Mouse (Mus musculus): Measurements from ENCODE around the gene Gng12. TPM values are rescaled to one million over a fixed set of nuclear protein-coding genes. Genes with fewer than 3 reads are reported as not detected.

The Gng12 gene
- polyA plus RNA-seq, 1 experiment: 54.0 TPM

GRCm38 (mm10) chr6:66910493-66911435, 14.6 kb downstream of the Gng12 start:
- Histone ChIP-seq H3K27me3 (ENCODE audit: control insufficient read depth, insufficient read depth, low read length, poor library complexity, severe bottlenecking) (no peaks in the 10 kb centered on the region), H3K27ac (ENCODE audit: insufficient read depth, low read length) (no peak overlapping the region; the same call in 1 of the 2 replicates), H3K4me3 (ENCODE audit: low read depth, low read length) (no peak overlapping the region), H3K9me3 (replicated peaks; ENCODE audit: control insufficient read depth, insufficient read depth, low read length, poor library complexity, severe bottlenecking) (no peaks in the 10 kb centered on the region), H3K36me3 (ENCODE audit: control insufficient read depth, insufficient read depth, low read length, poor library complexity, severe bottlenecking) (no peaks in the 10 kb centered on the region), H3K9ac (ENCODE audit: low read depth, poor library complexity, severe bottlenecking) (no peak overlapping the region), H3K4me1 (ENCODE audit: control insufficient read depth, insufficient read depth, low read length) (peaks cover 5% of the 10 kb centered on the region)
- no peak for TF ChIP-seq POLR2A (IDR thresholded peaks at IDR 0.05; ENCODE audit: insufficient read depth, low read length)
- no peak for TF ChIP-seq EP300 (IDR thresholded peaks at IDR 0.05; ENCODE audit: insufficient read depth, low read depth, low read length)
- no peak for TF ChIP-seq CTCF (IDR thresholded peaks at IDR 0.05; ENCODE audit: low read depth, low read length)

GRCm38 (mm10) chr6:66913355-66913754, 17.2 kb downstream of the Gng12 start:
- H3K4me3 ChIP-seq (ENCODE audit: low read depth, low read length): no peak overlapping the region
- no peak for TF ChIP-seq CTCF (IDR thresholded peaks at IDR 0.05; ENCODE audit: low read depth, low read length)
- no peak for TF ChIP-seq POLR2A (IDR thresholded peaks at IDR 0.05; ENCODE audit: insufficient read depth, low read length)
- no peaks in the 10 kb centered on the region for H3K9me3 ChIP-seq (replicated peaks; ENCODE audit: control insufficient read depth, insufficient read depth, low read length, poor library complexity, severe bottlenecking)
- H3K36me3 ChIP-seq (ENCODE audit: control insufficient read depth, insufficient read depth, low read length, poor library complexity, severe bottlenecking): no peaks in the 10 kb centered on the region
- H3K4me1 ChIP-seq (ENCODE audit: control insufficient read depth, insufficient read depth, low read length): peaks cover 5% of the 10 kb centered on the region
- H3K9ac ChIP-seq (ENCODE audit: low read depth, poor library complexity, severe bottlenecking): no peak overlapping the region
- no peak overlapping the region for H3K27ac ChIP-seq (ENCODE audit: insufficient read depth, low read length)
- H3K27me3 ChIP-seq (ENCODE audit: control insufficient read depth, insufficient read depth, low read length, poor library complexity, severe bottlenecking): no peaks in the 10 kb centered on the region

GRCm38 (mm10) chr6:66915592-66915991, 19.4 kb downstream of the Gng12 start:
- Histone ChIP-seq H3K27ac (ENCODE audit: insufficient read depth, low read length) (no peak overlapping the region), H3K27me3 (ENCODE audit: control insufficient read depth, insufficient read depth, low read length, poor library complexity, severe bottlenecking) (no peaks in the 10 kb centered on the region), H3K36me3 (ENCODE audit: control insufficient read depth, insufficient read depth, low read length, poor library complexity, severe bottlenecking) (no peaks in the 10 kb centered on the region), H3K9me3 (replicated peaks; ENCODE audit: control insufficient read depth, insufficient read depth, low read length, poor library complexity, severe bottlenecking) (no peaks in the 10 kb centered on the region), H3K9ac (ENCODE audit: low read depth, poor library complexity, severe bottlenecking) (no peak overlapping the region), H3K4me1 (ENCODE audit: control insufficient read depth, insufficient read depth, low read length) (no peaks in the 10 kb centered on the region), H3K4me3 (ENCODE audit: low read depth, low read length) (no peak overlapping the region)
- TF ChIP-seq POLR2A (IDR thresholded peaks at IDR 0.05; ENCODE audit: insufficient read depth, low read length) (no peak), EP300 (IDR thresholded peaks at IDR 0.05; ENCODE audit: insufficient read depth, low read depth, low read length) (no peak), CTCF (IDR thresholded peaks at IDR 0.05; ENCODE audit: low read depth, low read length) (no peak)

GRCm38 (mm10) chr6:66917032-66917431, 20.8 kb downstream of the Gng12 start:
- H3K4me1 ChIP-seq (ENCODE audit: control insufficient read depth, insufficient read depth, low read length): no peaks in the 10 kb centered on the region

GRCm38 (mm10) chr6:66920786-66921185, 24.6 kb downstream of the Gng12 start:
- no peaks in the 10 kb centered on the region for H3K9me3 ChIP-seq (replicated peaks; ENCODE audit: control insufficient read depth, insufficient read depth, low read length, poor library complexity, severe bottlenecking)
- no peaks in the 10 kb centered on the region for H3K4me1 ChIP-seq (ENCODE audit: control insufficient read depth, insufficient read depth, low read length)
- H3K9ac ChIP-seq (ENCODE audit: low read depth, poor library complexity, severe bottlenecking): no peak overlapping the region
- no peak overlapping the region for H3K4me3 ChIP-seq (ENCODE audit: low read depth, low read length)
- TF ChIP-seq EP300 (IDR thresholded peaks at IDR 0.05; ENCODE audit: insufficient read depth, low read depth, low read length) (no peak), CTCF (IDR thresholded peaks at IDR 0.05; ENCODE audit: low read depth, low read length) (no peak), POLR2A (IDR thresholded peaks at IDR 0.05; ENCODE audit: insufficient read depth, low read length) (no peak)
- no peaks in the 10 kb centered on the region for H3K27me3 ChIP-seq (ENCODE audit: control insufficient read depth, insufficient read depth, low read length, poor library complexity, severe bottlenecking)
- H3K27ac ChIP-seq (ENCODE audit: insufficient read depth, low read length): no peak overlapping the region
- H3K36me3 ChIP-seq (ENCODE audit: control insufficient read depth, insufficient read depth, low read length, poor library complexity, severe bottlenecking): no peaks in the 10 kb centered on the region

More at GRCm38 (mm10) chr6:66917032-66917431, 20.8 kb downstream of the Gng12 start:
- Histone ChIP-seq H3K27ac (ENCODE audit: insufficient read depth, low read length) (no peak overlapping the region), H3K9ac (ENCODE audit: low read depth, poor library complexity, severe bottlenecking) (no peak overlapping the region), H3K36me3 (ENCODE audit: control insufficient read depth, insufficient read depth, low read length, poor library complexity, severe bottlenecking) (no peaks in the 10 kb centered on the region), H3K4me3 (ENCODE audit: low read depth, low read length) (no peak overlapping the region), H3K9me3 (replicated peaks; ENCODE audit: control insufficient read depth, insufficient read depth, low read length, poor library complexity, severe bottlenecking) (no peaks in the 10 kb centered on the region), H3K27me3 (ENCODE audit: control insufficient read depth, insufficient read depth, low read length, poor library complexity, severe bottlenecking) (no peaks in the 10 kb centered on the region)
- TF ChIP-seq CTCF (IDR thresholded peaks at IDR 0.05; ENCODE audit: low read depth, low read length) (no peak), EP300 (IDR thresholded peaks at IDR 0.05; ENCODE audit: insufficient read depth, low read depth, low read length) (no peak), POLR2A (IDR thresholded peaks at IDR 0.05; ENCODE audit: insufficient read depth, low read length) (no peak)

GRCm38 (mm10) chr6:66921755-66922154, 25.6 kb downstream of the Gng12 start:
- Histone ChIP-seq H3K4me1 (ENCODE audit: control insufficient read depth, insufficient read depth, low read length) (no peaks in the 10 kb centered on the region), H3K9me3 (replicated peaks; ENCODE audit: control insufficient read depth, insufficient read depth, low read length, poor library complexity, severe bottlenecking) (no peaks in the 10 kb centered on the region), H3K27me3 (ENCODE audit: control insufficient read depth, insufficient read depth, low read length, poor library complexity, severe bottlenecking) (no peaks in the 10 kb centered on the region), H3K27ac (ENCODE audit: insufficient read depth, low read length) (no peak overlapping the region), H3K9ac (ENCODE audit: low read depth, poor library complexity, severe bottlenecking) (no peak overlapping the region), H3K36me3 (ENCODE audit: control insufficient read depth, insufficient read depth, low read length, poor library complexity, severe bottlenecking) (no peaks in the 10 kb centered on the region), H3K4me3 (ENCODE audit: low read depth, low read length) (no peak overlapping the region)
- TF ChIP-seq POLR2A (IDR thresholded peaks at IDR 0.05; ENCODE audit: insufficient read depth, low read length) (no peak), CTCF (IDR thresholded peaks at IDR 0.05; ENCODE audit: low read depth, low read length) (no peak), EP300 (IDR thresholded peaks at IDR 0.05; ENCODE audit: insufficient read depth, low read depth, low read length) (no peak)
